Mouse (Mus musculus): ENCODE measurements around the gene Krtap15. TPM values are rescaled to one million over a fixed set of nuclear protein-coding genes. Genes with fewer than 3 reads are reported as not detected.

Gene Krtap15
- polyA plus RNA-seq, 1 experiment = not detected

GRCm38 (mm10) chr16:88851450-88851849 lies 31.4 kb downstream of the Krtap15 start:
- H3K4me3 ChIP-seq (ENCODE audit: insufficient read depth, low read length) = no peak overlapping the region
- H3K4me1 ChIP-seq (ENCODE audit: control insufficient read depth, insufficient read depth, low read length) = no peaks in the 10 kb centered on the region
- no peak overlapping the region for H3K27ac ChIP-seq (ENCODE audit: insufficient read depth, low read length)
- TF ChIP-seq POLR2A (IDR thresholded peaks at IDR 0.05; ENCODE audit: extremely low read depth, insufficient read depth, low read length) (no peak), CTCF (IDR thresholded peaks at IDR 0.05; ENCODE audit: extremely low read depth, insufficient read depth, low read length) (peak; percentile 52; the same call in 1 of the 2 replicates)

GRCm38 (mm10) chr16:88864887-88865407 lies 44.9 kb downstream of the Krtap15 start:
- H3K4me3 ChIP-seq (ENCODE audit: insufficient read depth, low read length) = no peak overlapping the region
- no peaks in the 10 kb centered on the region for H3K4me1 ChIP-seq (ENCODE audit: control insufficient read depth, insufficient read depth, low read length)
- TF ChIP-seq POLR2A (IDR thresholded peaks at IDR 0.05; ENCODE audit: extremely low read depth, insufficient read depth, low read length) (no peak), CTCF (IDR thresholded peaks at IDR 0.05; ENCODE audit: extremely low read depth, insufficient read depth, low read length) (no peak)
- no peak overlapping the region for H3K27ac ChIP-seq (ENCODE audit: insufficient read depth, low read length)

- TF ChIP-seq CTCF (IDR thresholded peaks at IDR 0.05; ENCODE audit: extremely low read depth, insufficient read depth, low read length) (no peak), POLR2A (IDR thresholded peaks at IDR 0.05; ENCODE audit: extremely low read depth, insufficient read depth, low read length) (no peak)
- Histone ChIP-seq H3K4me1 (ENCODE audit: control insufficient read depth, insufficient read depth, low read length) (no peaks in the 10 kb centered on the region), H3K27ac (ENCODE audit: insufficient read depth, low read length) (no peak within 1 kb of the TSS), H3K4me3 (ENCODE audit: insufficient read depth, low read length) (no peak within 1 kb of the TSS)
Observed at GRCm38 (mm10) chr16:88869311-88869710, 49.3 kb downstream of the Krtap15 start, which contains the start of gene Krtap19-1. TSS of gene Krtap19-1 (minus strand) at chr16:88869411.

GRCm38 (mm10) chr16:88874169-88874568 lies 54.2 kb downstream of the Krtap15 start, which contains the start of gene Krtap19-2:
TSS of gene Krtap19-2 (minus strand) at chr16:88874269.
- Histone ChIP-seq H3K4me3 (ENCODE audit: insufficient read depth, low read length) (no peak within 1 kb of the TSS), H3K4me1 (ENCODE audit: control insufficient read depth, insufficient read depth, low read length) (no peaks in the 10 kb centered on the region), H3K27ac (ENCODE audit: insufficient read depth, low read length) (no peak within 1 kb of the TSS)
- TF ChIP-seq CTCF (IDR thresholded peaks at IDR 0.05; ENCODE audit: extremely low read depth, insufficient read depth, low read length) (no peak), POLR2A (IDR thresholded peaks at IDR 0.05; ENCODE audit: extremely low read depth, insufficient read depth, low read length) (no peak)

- no peaks in the 10 kb centered on the region for H3K4me1 ChIP-seq (ENCODE audit: control insufficient read depth, insufficient read depth, low read length)
- H3K27ac ChIP-seq (ENCODE audit: insufficient read depth, low read length) = no peak within 1 kb of the TSS
- TF ChIP-seq POLR2A (IDR thresholded peaks at IDR 0.05; ENCODE audit: extremely low read depth, insufficient read depth, low read length) (no peak), CTCF (IDR thresholded peaks at IDR 0.05; ENCODE audit: extremely low read depth, insufficient read depth, low read length) (no peak)
- no peak within 1 kb of the TSS for H3K4me3 ChIP-seq (ENCODE audit: insufficient read depth, low read length)
Observed at GRCm38 (mm10) chr16:88877938-88878337, 57.9 kb downstream of the Krtap15 start, which contains the start of gene Krtap19-3. TSS of gene Krtap19-3 (minus strand) at chr16:88878038.

Other genes starting within 250 kb of the Krtap15 start
- not detected in 2 replicates for gene Krtap24-1, start 207.9 kb upstream of the Krtap15 start, polyA plus RNA-seq (2012; rRNA removed)
- not detected in 2 replicates for gene 2310079G19Rik, start 192.5 kb upstream of the Krtap15 start, polyA plus RNA-seq (2012; rRNA removed)
- gene Krtap26-1, start 172.4 kb upstream of the Krtap15 start, polyA plus RNA-seq (2012; rRNA removed) = not detected in 2 replicates
- not detected in 2 replicates for gene Krtap27-1, start 148.5 kb upstream of the Krtap15 start, polyA plus RNA-seq (2012; rRNA removed)
- not detected in 2 replicates for gene 2310061N02Rik, start 112.3 kb upstream of the Krtap15 start, polyA plus RNA-seq (2012; rRNA removed)
- not detected in 2 replicates for gene Krtap13-1, start 91.4 kb upstream of the Krtap15 start, polyA plus RNA-seq (2012; rRNA removed)
- gene Krtap13, start 68.6 kb upstream of the Krtap15 start, polyA plus RNA-seq (2012; rRNA removed) = not detected in 2 replicates
- gene 2310034C09Rik, start 61.4 kb upstream of the Krtap15 start, polyA plus RNA-seq (2012; rRNA removed) = not detected in 2 replicates
- gene 2310057N15Rik, start 46.0 kb upstream of the Krtap15 start, polyA plus RNA-seq (2012; rRNA removed) = not detected in 2 replicates
- not detected in 2 replicates for gene Gm5965, start 42.3 kb upstream of the Krtap15 start, polyA plus RNA-seq (2012; rRNA removed)
- gene Gm20741, start 8.0 kb upstream of the Krtap15 start, polyA plus RNA-seq (2012; rRNA removed) = not detected in 2 replicates
- not detected in 2 replicates for gene Krtap14, start 5.9 kb downstream of the Krtap15 start, polyA plus RNA-seq (2012; rRNA removed)
- not detected in 2 replicates for gene Krtap19-1, start 49.2 kb downstream of the Krtap15 start, polyA plus RNA-seq (2012; rRNA removed)
- gene Krtap19-2, start 54.1 kb downstream of the Krtap15 start, polyA plus RNA-seq (2012; rRNA removed) = not detected in 2 replicates
- gene Krtap19-3, start 57.8 kb downstream of the Krtap15 start, polyA plus RNA-seq (2012; rRNA removed) = not detected in 2 replicates
- not detected in 2 replicates for gene Krtap19-4, start 64.9 kb downstream of the Krtap15 start, polyA plus RNA-seq (2012; rRNA removed)
- not detected in 2 replicates for gene Krtap19-5, start 76.2 kb downstream of the Krtap15 start, polyA plus RNA-seq (2012; rRNA removed)
- not detected in 2 replicates for gene Krtap19-9b, start 112.0 kb downstream of the Krtap15 start, polyA plus RNA-seq (2012; rRNA removed)
- not detected in 2 replicates for gene Krtap16-3, start 142.7 kb downstream of the Krtap15 start, polyA plus RNA-seq (2012; rRNA removed)
- not detected in 2 replicates for gene Krtap22-2, start 190.5 kb downstream of the Krtap15 start, polyA plus RNA-seq (2012; rRNA removed)
- not detected in 2 replicates for gene Gm10229, start 195.1 kb downstream of the Krtap15 start, polyA plus RNA-seq (2012; rRNA removed)
- gene Krtap6-1, start 211.5 kb downstream of the Krtap15 start, polyA plus RNA-seq (2012; rRNA removed) = not detected in 2 replicates
- not detected in 2 replicates for gene Gm10228, start 221.3 kb downstream of the Krtap15 start, polyA plus RNA-seq (2012; rRNA removed)
- not detected in 2 replicates for gene Krtap6-5, start 227.7 kb downstream of the Krtap15 start, polyA plus RNA-seq (2012; rRNA removed)
- not detected in 2 replicates for gene 1110025L11Rik, start 243.8 kb downstream of the Krtap15 start, polyA plus RNA-seq (2012; rRNA removed)